Mouse (Mus musculus): ENCODE measurements around the gene Cnn2.

- no peak for TF ChIP-seq GATA1 (IDR thresholded peaks at IDR 0.05; ENCODE audit: low read length)
- TF ChIP-seq TAL1 (IDR thresholded peaks at IDR 0.05; ENCODE audit: low read length) = no peak
Measured at GRCm38 (mm10) chr10:80035148-80035547, 46.8 kb downstream of the Cnn2 start.
